Mouse (Mus musculus) fat pad, adult 2 months (tissue): Measurements from ENCODE around the gene Grm4.

Experiments used
- DNase-seq: peaks from one replicate; pipeline ENCODE4 v3.0.0-alpha.2; 2011; ENCODE audit warnings: low read depth, low spot score; ENCODE audit errors: extremely low read depth

Grm4 gene

DNA sequence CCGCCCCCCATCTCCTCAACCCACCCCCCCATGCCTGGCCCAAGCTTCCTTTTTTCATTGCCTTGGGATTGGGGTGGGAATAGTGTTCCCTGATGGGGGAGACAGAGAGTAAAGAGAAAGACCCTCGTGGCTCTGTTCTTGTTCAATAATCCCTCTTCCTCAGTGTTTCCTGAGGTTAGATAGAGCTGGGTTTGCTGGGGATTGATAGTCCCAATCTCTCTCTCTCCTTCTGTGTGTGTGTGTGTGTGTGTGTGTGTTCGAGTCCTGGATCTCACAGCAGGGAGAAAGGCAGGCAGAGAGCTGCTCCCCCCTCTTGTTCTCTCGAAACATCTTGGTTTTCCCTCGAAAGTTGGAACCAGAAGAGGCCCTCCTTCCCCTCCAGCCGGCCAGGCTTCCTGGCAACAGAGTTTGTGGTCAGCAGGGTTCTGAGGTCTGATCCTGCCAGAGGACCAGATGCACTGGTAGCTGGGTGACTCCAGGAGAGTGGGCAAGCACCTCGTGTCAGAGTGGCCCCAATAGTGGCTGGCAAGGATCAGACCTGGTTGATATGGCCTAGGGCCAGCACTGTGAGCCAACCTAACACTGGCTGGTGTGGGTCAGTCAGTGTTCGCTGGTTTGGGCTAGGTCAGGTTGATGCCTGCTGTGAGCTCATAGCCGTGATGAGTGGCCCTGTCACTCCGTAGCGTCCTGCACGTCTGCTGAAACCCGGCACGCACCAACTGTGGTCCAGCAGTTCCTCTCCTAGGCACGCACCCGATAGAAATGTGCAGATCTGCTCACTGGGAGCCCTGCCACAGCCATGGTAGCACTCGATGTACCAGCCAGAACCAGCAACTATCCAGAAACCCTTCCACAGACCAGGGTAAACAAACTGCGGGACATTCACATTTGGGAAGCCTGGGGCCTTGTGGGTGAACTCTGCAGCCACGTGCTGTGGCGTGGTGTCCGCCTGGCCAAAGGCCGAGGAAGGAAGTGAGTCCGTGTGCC lies 31.3 kb upstream of the Grm4 start:
- DNase-seq, result no peak

- peak; percentile 61 for DNase-seq
Measured at GRCm38 (mm10) chr17:27551393-27551940, 30.3 kb upstream of the Grm4 start.

- no peak for DNase-seq
Measured at GRCm38 (mm10) chr17:27549234-27549633, 28.0 kb upstream of the Grm4 start.

- no peak for DNase-seq
Measured at GRCm38 (mm10) chr17:27547253-27547868, 26.2 kb upstream of the Grm4 start.

GRCm38 (mm10) chr17:27546574-27547085 lies 25.4 kb upstream of the Grm4 start:
- no peak for DNase-seq

GRCm38 (mm10) chr17:27545991-27546390 lies 24.8 kb upstream of the Grm4 start:
- DNase-seq, result no peak

- DNase-seq, result no peak
Measured at GRCm38 (mm10) chr17:27544551-27544950, 23.3 kb upstream of the Grm4 start.

DNA sequence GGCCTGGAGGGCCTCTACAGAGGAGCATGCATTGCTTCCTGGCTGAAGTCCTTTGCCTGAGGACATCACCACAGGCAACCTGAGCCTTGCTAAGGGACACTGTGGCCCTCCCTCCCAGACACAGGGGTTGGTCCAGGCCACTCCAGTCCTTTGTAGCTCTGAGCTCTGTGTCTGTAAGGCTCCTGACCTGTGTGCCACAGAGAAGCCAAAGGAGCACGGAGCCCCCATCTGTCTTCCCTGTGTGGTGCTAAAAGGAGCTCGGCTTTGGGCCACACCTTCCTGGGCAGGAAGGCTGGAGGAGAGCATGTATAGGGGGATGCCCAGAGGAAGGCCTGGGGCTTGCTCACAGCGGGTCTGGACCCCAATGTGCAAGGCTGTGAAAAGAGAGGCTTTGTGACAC lies 20.8 kb upstream of the Grm4 start:
- DNase-seq, result no peak

DNA sequence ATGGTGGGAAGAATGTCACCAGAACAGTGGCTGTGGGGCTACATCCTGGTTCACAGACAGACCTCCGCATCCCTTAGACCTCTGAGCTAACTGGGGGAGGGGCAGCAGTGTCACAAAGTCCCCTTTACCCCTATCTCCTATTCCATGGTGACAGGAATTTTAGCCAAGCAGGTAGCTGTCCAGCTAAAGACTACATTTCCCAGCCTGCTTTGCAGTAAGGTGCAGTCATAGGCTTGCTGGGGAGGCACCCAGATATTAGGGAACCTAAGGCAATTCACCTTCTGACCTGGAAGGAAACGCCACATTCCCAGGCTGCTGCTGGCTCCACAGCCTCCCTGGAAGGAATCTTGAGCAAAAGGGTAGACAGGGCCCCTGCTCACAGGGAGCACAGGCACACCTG lies 20.1 kb upstream of the Grm4 start:
- no peak for DNase-seq

GRCm38 (mm10) chr17:27534718-27535117 lies 13.5 kb upstream of the Grm4 start:
- no peak for DNase-seq

GRCm38 (mm10) chr17:27533354-27533753 lies 12.2 kb upstream of the Grm4 start:
- DNase-seq, result no peak

DNA sequence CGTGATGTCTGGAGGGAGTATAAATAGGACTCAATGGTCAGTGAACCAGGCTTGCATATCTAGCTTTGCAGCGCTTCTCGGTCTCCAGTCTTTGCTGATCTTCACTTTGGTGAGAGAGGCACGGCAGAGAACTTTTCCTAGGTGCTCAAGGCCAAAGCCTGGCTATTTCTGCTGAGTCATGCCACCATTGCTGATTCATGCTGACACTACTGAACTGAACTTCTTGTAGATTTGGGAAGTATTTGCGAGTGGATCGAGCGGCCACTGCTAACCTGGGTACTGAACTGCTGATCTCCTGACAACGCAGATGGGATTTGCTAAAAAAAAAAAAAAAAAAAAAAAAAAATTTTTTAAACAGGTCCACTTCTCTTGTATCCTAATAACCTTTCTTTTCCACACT lies 10.9 kb upstream of the Grm4 start:
- no peak for DNase-seq

DNA sequence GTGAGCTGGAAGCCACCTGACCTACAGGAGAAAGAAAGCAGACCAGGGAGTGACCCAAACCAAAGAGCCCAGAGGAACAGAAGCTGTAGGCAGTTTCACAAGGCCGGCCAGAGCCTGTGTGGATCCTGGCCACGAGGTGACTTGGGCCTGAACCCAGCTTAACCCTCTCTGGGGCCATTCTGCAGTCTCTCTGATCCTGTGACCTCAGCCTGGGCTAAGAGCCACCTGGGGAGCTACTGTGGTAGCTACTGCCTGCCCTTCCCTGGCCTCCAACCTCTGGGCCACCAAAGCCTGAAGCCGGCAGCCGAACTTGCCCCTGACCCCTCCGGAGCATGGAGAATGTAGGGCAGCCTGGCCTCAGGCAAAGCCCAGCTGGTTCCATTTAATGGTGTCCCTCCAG lies 7.6 kb upstream of the Grm4 start:
- no peak for DNase-seq

GRCm38 (mm10) chr17:27528030-27528429 lies 6.8 kb upstream of the Grm4 start:
- no peak for DNase-seq

DNA sequence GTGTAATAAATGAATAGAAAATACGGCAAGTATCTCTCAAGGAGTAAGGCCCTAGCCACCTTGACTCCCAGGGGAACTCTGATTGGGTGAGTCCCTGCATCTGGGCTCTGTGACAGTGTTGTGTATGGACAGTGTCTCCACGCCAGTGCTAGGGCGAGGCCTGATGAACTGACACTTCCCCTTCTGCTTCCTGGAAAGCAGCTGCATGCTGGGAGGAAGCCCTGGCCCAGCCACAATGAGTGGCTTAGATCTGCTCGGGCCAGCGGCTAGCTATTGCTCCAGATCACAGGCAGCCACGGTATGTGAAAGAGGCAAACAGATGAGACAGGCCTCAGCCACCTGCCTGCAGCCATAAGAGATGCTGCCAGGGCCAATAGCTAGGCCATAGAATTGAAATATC lies 6.0 kb upstream of the Grm4 start:
- no peak for DNase-seq

- no peak for DNase-seq
Measured at GRCm38 (mm10) chr17:27523121-27523520, 1.9 kb upstream of the Grm4 start.

DNA sequence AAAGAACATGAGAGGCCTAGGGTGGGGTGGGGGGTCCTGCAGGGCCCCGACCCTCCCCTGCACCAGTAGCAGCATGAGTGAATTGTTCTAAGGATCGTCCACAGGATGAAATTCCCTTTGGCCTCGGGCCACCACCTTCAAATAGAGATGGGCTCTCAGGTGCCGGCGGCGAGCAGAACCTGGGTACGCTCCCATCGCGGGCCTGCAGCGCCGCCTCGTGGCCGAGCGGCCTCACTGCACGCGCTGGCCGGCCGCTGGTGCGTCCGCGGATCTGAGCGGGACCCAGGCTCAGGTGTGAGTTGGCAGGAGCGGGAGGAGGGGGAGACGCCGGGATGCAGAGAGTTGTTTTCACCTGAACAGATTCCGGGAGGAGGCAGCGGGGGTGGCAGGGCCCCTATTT lies 646 bp downstream of the Grm4 start:
- no peak for DNase-seq

DNA sequence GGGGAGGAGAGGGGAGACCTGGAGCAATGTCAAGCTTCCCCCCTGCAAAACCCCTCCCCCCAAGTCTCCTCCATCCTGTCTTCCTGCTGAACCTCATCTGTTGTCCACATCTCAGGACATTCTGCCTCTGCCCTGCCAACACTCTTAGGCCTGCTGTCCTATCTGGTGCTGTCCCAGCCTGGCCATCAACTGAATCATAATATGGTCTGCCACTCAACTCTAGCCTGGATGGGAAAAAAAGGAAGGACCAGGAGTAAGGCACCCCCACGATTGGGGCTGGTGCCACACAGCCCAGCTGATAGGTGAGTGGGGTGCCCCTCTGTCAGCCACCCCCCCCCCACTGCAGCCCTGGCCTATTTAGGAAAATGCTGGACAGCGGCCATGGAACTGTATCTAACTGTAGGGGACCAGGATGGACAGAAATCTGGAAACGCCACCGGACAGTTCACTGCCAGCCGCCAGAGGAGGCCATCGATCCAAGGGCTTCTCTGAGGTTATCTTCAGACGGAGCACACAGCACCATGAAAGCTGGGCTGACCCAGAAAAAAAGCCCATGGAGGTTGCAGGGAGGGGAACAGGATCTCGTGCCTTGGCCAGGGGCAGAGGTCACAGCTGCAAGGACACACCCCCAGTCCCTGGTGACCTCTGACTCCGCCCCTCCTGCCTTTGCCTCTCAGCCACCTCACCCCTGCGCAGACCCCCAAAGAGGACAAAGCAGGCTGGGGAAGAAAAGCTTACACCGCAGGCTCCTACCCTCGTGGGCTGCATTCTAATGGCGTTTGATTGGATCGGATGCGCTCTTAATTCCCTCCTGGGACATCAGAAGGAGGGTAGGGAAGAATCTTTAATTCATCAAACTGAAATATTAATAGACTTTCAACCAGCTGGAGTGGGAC lies 2.3 kb downstream of the Grm4 start:
- no peak for DNase-seq

GRCm38 (mm10) chr17:27518296-27518695 lies 2.9 kb downstream of the Grm4 start:
- no peak for DNase-seq

DNA sequence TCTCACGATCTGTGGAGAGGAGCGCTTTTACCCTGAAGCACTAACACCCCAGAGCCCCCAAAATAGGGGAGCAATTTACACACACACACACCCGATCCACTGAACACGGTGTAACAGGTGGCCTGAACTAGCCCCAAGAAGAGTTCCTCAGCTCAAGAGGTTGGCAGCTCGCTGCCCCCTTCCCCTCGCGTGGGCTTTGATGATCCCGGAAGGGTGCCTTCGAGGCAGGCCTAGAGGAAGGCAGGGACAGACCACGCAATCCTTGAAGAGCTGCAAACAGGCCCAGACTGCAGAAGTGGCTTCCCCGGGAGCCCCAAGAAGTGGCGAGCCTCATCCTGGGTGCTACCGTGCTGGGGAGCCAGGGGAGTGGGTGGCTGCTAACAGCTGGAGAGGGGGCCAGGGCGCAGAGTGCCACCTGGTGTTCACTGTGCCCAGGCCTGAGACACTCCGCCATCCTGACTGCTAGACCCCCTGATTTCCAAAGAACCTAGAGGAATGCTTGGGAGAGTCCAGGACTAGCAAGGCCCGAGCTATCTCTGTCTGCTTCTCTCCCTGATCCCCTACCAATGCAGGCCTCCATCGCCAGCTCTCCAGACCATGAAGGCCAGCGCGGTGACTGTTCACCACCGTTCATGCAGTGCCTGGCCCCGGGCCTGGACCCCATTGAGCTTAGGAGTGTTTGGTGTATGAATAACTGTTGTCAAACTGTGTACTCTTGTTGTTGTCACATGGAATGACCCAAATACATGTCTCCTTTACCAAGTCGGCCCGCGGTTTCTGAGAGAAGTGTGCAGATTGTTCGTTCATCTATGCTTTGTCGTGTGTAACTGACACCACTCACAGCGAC lies 7.1 kb downstream of the Grm4 start:
- no peak for DNase-seq
